Mouse (Mus musculus): ENCODE measurements around the gene Vangl2.

The Vangl2 gene

GRCm38 (mm10) chr1:172028394-172029275, at the start of gene Vangl2:
Gene Vangl2 (minus strand): TSS chr1:172028444.
- in situ Hi-C loops (cut with MboI; ENCODE audit: low pct_unique_long_range_greater_than_20kb in 1 of 2, low sequenced_read_pairs in 2 of 2, unreplicated experiment in 1 of 2): loop anchor here in 1 of 2 experiments (25.0 kb wide), 1 partner anchor 284 kb away; no protein-coding TSS in a partner anchor

GRCm38 (mm10) chr1:172077981-172078380, 49.7 kb upstream of the Vangl2 start:
- in situ Hi-C loops (cut with MboI; ENCODE audit: low pct_unique_long_range_greater_than_20kb in 1 of 2, low sequenced_read_pairs in 2 of 2, unreplicated experiment in 1 of 2): no loop called here

DNA sequence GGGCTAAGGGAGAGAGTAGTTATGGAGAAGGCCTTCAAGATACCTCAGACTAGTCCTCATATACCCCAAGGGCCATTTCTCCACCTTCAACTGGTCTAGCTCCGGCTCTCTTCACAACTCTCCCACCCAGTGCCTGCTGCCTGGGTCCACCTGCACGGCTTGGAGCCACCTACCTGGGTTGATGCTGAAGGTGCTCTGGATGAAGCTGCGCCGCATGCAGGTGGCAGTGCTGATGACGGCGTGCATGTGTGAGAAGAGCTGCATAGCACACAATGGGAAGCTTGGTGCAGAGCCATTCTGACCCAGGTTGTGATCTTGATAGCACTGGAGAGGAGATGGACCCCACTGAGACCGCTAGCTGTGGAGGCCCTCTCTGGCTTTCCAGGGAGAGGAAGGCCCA, 44.4 kb upstream of the Vangl2 start:
- in situ Hi-C loops (cut with MboI; ENCODE audit: low pct_unique_long_range_greater_than_20kb in 1 of 2, low sequenced_read_pairs in 2 of 2, unreplicated experiment in 1 of 2): no loop called here

DNA sequence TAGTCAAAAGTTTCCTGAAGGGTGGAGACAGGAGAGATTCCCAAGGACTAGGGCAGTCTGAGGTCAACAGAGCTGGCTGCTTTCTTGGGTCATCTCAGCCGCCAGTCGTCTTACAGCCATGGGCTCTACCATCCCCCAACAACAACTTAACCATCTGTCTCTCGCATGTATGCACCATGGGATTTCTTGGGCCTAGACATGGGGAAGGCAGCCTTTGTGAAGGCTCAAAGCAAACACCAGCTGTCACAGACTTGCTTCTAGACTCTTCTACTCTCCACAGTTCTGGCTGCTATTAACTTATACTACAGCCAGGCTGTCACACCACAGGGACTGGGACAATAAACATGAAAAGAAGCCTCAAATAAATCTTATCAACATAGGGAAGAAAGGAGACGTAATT, 43.3 kb upstream of the Vangl2 start:
- in situ Hi-C loops (cut with MboI; ENCODE audit: low pct_unique_long_range_greater_than_20kb in 1 of 2, low sequenced_read_pairs in 2 of 2, unreplicated experiment in 1 of 2): no loop called here

- in situ Hi-C loops (cut with MboI; ENCODE audit: low pct_unique_long_range_greater_than_20kb in 1 of 2, low sequenced_read_pairs in 2 of 2, unreplicated experiment in 1 of 2): no loop called here
Measured at GRCm38 (mm10) chr1:172070227-172070626, 42.0 kb upstream of the Vangl2 start.

DNA sequence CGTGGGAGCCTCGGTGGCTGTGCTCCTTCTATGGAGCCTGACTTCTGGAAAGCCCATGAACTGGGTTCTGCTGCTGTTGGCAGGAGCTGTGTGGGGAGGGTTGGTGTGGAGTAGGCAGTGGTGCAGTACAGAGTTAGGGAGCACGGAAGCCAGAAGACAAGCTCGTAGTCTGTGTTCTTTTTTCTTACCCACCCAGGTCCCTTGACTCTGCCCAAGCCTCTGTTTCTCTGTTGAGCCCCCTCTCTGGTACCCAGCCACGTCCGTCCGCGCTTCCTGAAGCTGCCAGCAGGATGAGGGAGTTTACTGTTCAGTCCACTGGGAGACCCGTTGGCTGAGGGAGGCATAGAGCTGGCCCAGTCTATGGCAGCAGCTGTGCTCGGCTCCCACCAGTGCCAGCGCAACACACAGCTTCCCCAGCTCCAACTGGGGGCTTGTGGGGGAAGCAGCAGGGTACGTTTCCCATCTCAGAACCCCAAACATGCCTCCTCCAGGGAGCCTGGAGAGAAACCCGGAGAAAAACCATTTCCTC, 36.4 kb upstream of the Vangl2 start:
- in situ Hi-C loops (cut with MboI; ENCODE audit: low pct_unique_long_range_greater_than_20kb in 1 of 2, low sequenced_read_pairs in 2 of 2, unreplicated experiment in 1 of 2): no loop called here

- in situ Hi-C loops (cut with MboI; ENCODE audit: low pct_unique_long_range_greater_than_20kb in 1 of 2, low sequenced_read_pairs in 2 of 2, unreplicated experiment in 1 of 2): no loop called here
Measured at GRCm38 (mm10) chr1:172063291-172064023, 35.2 kb upstream of the Vangl2 start.

DNA sequence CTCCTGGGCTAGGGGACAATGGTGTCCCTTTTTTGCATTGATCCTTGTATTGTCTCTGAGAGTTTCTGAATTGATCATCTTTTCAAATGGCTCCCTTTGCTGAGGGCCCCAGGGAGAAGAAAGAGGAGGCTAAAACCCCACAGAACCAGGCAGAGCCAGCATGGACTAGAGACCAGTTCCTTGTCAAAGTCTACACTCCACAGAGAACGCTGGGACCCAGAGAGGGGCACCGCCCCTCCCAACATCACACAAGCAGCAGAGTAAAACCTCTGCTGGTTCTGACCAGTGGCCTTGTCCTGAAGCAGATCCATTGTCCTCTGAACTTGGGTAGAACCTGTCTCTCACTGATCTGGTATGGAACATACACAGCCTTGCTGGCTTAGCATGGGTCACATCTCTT, 33.9 kb upstream of the Vangl2 start:
- in situ Hi-C loops (cut with MboI; ENCODE audit: low pct_unique_long_range_greater_than_20kb in 1 of 2, low sequenced_read_pairs in 2 of 2, unreplicated experiment in 1 of 2): no loop called here

DNA sequence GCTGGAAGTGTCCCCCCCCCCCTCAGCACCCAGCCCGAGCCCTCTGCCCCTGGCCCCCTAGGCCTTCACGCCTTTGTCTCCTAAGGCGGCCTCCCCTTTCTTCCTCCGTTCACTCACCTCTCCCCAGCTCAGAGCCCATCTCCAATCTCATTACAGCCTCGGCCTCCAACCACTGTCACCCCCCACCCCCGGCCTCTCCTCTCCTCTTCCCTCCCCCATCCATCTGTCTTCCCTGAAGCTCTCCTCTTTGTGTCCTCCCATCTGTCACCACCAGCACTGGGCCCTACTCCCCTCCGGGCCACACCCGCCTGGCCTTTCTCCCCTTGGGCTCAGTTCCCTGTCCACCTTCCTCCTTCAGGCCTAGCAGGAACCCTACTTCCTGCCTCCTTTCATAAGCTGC, 33.0 kb upstream of the Vangl2 start:
- in situ Hi-C loops (cut with MboI; ENCODE audit: low pct_unique_long_range_greater_than_20kb in 1 of 2, low sequenced_read_pairs in 2 of 2, unreplicated experiment in 1 of 2): no loop called here

- in situ Hi-C loops (cut with MboI; ENCODE audit: low pct_unique_long_range_greater_than_20kb in 1 of 2, low sequenced_read_pairs in 2 of 2, unreplicated experiment in 1 of 2): no loop called here
Measured at GRCm38 (mm10) chr1:172060659-172061058, 32.4 kb upstream of the Vangl2 start.

DNA sequence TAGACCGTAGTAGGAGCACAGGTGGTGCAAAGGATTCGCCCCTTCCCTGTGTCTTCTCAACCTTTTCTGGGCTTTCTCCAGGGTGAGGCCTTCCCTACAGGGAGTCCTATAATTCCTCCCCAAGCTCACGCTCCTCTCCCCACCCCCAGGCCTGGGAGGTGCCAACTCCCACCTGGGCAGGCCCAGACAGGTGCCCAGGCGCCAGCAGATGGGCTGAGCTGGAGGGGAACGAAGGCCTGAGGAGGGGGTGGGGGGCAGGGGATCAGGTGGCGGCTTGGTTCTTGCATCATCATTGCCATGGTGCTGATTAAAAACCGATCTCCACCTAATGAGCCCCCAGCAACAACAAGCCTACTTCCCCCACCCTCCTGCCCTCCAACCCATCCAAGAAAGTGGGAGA, 30.6 kb upstream of the Vangl2 start:
- in situ Hi-C loops (cut with MboI; ENCODE audit: low pct_unique_long_range_greater_than_20kb in 1 of 2, low sequenced_read_pairs in 2 of 2, unreplicated experiment in 1 of 2): no loop called here

DNA sequence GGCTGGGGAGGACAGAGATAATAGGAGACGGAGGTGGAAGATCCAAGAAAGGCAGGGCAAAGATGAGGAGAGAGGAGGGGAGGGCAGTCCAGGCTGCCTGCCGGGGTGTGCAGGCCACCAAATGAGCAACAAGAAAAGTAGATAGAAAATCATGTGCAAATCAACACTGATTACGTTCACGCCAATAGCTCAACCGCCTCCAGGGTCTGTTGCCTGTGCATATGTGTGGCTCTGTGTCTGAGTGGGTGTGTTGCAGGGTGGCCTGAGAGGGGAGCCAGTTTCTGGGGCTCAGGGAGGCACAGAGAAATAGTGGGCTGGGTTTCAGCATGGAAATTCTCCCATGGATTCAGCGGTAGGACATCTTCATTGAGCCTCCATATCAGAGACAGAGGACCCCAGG, 30.1 kb upstream of the Vangl2 start:
- in situ Hi-C loops (cut with MboI; ENCODE audit: low pct_unique_long_range_greater_than_20kb in 1 of 2, low sequenced_read_pairs in 2 of 2, unreplicated experiment in 1 of 2): no loop called here

GRCm38 (mm10) chr1:172057491-172057921, 29.3 kb upstream of the Vangl2 start, which contains the start of gene Nhlh1:
Gene Nhlh1 (minus strand): TSS chr1:172057573.
- in situ Hi-C loops (cut with MboI; ENCODE audit: low pct_unique_long_range_greater_than_20kb in 1 of 2, low sequenced_read_pairs in 2 of 2, unreplicated experiment in 1 of 2): no loop called here

GRCm38 (mm10) chr1:172056251-172056650, 28.0 kb upstream of the Vangl2 start:
- in situ Hi-C loops (cut with MboI; ENCODE audit: low pct_unique_long_range_greater_than_20kb in 1 of 2, low sequenced_read_pairs in 2 of 2, unreplicated experiment in 1 of 2): no loop called here

DNA sequence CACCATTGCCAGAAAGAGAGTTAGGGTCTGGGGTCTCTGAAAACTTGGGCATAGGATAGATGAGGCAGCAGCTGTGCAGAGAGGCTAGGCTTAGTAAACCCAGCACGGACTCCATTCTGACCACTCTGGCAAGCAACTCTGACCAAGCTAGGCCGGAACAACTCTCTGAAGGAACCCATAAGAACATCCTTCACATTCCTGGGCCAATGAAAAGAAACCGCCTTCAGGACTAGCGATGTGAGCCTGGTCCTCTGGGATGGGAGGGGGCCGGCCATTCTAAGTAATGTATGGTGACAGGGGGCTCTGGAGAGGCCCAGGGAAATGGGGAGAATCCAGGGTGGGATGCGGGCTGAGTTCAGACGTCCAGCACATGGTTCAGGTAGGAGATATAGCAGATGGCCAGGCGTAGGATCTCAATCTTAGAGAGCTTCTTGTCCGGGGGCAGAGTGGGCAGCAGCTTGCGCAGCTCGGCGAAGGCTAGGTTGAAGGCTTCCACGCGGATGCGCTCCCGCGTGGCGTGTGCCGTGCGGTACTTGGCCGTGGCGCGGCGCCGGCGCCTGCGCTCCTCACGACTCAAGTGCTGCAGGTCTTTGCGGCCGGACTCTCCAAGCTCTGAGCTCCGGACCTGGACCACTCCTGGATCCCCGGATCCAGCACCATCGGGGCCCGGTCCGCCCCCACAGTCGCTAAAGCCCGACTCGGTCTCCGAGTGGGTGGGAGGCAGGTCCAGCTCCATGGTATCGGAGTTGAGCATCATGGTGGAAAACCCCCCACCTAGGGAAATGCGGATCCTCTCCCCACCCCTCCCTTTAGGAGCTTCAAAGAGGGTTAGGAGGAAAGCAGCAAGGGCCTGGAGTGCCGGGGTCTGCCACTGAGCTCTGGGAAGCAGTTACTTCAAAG, 25.5 kb upstream of the Vangl2 start:
- in situ Hi-C loops (cut with MboI; ENCODE audit: low pct_unique_long_range_greater_than_20kb in 1 of 2, low sequenced_read_pairs in 2 of 2, unreplicated experiment in 1 of 2): no loop called here

DNA sequence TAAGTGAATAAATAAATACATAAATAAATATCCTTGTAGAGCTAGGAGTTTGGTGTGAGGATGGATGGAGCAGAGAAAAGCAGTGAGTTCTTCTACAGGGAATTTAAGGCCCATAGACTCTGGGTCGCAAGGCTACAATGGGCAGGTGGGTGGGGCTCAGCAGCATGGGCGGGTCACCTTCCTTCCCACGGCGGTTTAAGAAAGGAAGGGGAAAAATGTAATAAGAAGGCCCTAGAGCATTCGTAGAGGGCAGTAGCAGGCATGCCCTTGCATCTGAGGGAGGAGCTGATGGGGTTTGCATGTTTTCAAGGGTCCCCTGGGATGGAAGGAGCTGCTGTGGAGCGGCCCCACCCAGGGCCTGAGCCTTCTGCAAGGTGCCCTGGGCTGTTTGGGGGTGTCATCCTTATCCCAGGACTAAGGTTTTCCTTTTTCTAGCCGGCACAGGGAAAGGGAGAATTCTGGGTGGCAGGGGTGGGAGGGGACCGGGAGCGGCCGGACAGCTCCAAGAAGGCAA, 24.6 kb upstream of the Vangl2 start:
- in situ Hi-C loops (cut with MboI; ENCODE audit: low pct_unique_long_range_greater_than_20kb in 1 of 2, low sequenced_read_pairs in 2 of 2, unreplicated experiment in 1 of 2): no loop called here

GRCm38 (mm10) chr1:172049131-172049782, 21.0 kb upstream of the Vangl2 start:
- in situ Hi-C loops (cut with MboI; ENCODE audit: low pct_unique_long_range_greater_than_20kb in 1 of 2, low sequenced_read_pairs in 2 of 2, unreplicated experiment in 1 of 2): loop anchor here (10.0 to 25.0 kb wide), 2 partner anchors 263 to 266 kb away; no protein-coding TSS in a partner anchor
